Mouse (Mus musculus) stomach, embryonic 14.5 days (tissue): ENCODE results near the gene Fuca2. TPM values are rescaled to one million over a fixed set of nuclear protein-coding genes. Genes with fewer than 3 reads are reported as not detected.
A peak's percentile ranks its signal among the peaks of the same experiment; 100 is the strongest.

Experiments
- ATAC-seq: fragments of 200-750 bp; cut with Nextera tagmentation; 2 replicates; pipeline ENCODE4 v1.8.0; 2017; ENCODE audit warnings: low read depth, moderate TSS enrichment; ENCODE audit not compliant: insufficient number of reproducible peaks, insufficient read depth, low FRiP score
- H3K27ac ChIP-seq: fragments of 300-500 bp; sonication (generic); 2 replicates; pipeline ENCODE4 v1.5.1; 2014; ENCODE audit warnings: mild to moderate bottlenecking, low read length, moderate library complexity, mixed read lengths
- H3K27me3 ChIP-seq: fragments of 300-500 bp; sonication (generic); 2 replicates; pipeline ENCODE4 v1.6.1; 2014; ENCODE audit warnings: low read length, control low read depth, mixed read lengths; ENCODE audit not compliant: control insufficient read depth, insufficient read depth
- H3K36me3 ChIP-seq: fragments of 300-500 bp; sonication (generic); 2 replicates; pipeline ENCODE4 v1.6.1; 2014; ENCODE audit warnings: mild to moderate bottlenecking, control low read depth, low read length, moderate library complexity, mixed read lengths; ENCODE audit not compliant: control insufficient read depth, insufficient read depth
- H3K4me1 ChIP-seq: fragments of 300-500 bp; sonication (generic); 2 replicates; pipeline ENCODE4 v1.6.1; 2014; ENCODE audit warnings: low read length, control low read depth, mixed read lengths; ENCODE audit not compliant: control insufficient read depth, insufficient read depth
- H3K4me2 ChIP-seq: fragments of 300-500 bp; sonication (generic); replicated peaks from 2 replicates; pipeline ENCODE4 v1.6.1; 2014; ENCODE audit warnings: low read depth, low read length, control low read depth
- H3K4me3 ChIP-seq: fragments of 300-500 bp; sonication (generic); 2 replicates; pipeline ENCODE4 v1.5.1; 2014; ENCODE audit warnings: low read depth, low read length, control low read depth
- H3K9ac ChIP-seq: fragments of 300-500 bp; sonication (generic); replicated peaks from 2 replicates; pipeline ENCODE4 v1.6.1; 2014; ENCODE audit warnings: low read depth, mild to moderate bottlenecking, control low read depth, low read length, moderate library complexity, mixed read lengths
- H3K9me3 ChIP-seq: fragments of 300-500 bp; sonication (generic); 2 replicates; pipeline ENCODE4 v1.6.1; 2016; ENCODE audit warnings: low read depth, low read length, control low read depth; ENCODE audit not compliant: control insufficient read depth
- WGBS: fragments of 180-500 bp; shearing (Covaris S2); extraction: QIAGEN DNeasy Blood & Tissue Kit; methylation state at CpG from one replicate; pipeline ENCODE4 v1.1.7; 2014; 5-methylcytosine and 5-hydroxymethylcytosine counted together
- polyA plus RNA-seq: library from polyadenylated mRNA; unstranded; fragments of >200 nt; fragmentation: Nextera tagmentation; extraction: Ambion mirVana; gene quantifications from 2 replicates; pipeline ENCODE4 v1.2.1, GENCODE M21; 2014

Fuca2 gene
- polyA plus RNA-seq, 1 experiment from 2014 or later, result 63.8 TPM

- Histone ChIP-seq H3K9me3 (no peaks in the 10 kb centered on the region), H3K27ac (no peak overlapping the region), H3K4me1 (no peaks in the 10 kb centered on the region), H3K9ac (no peak overlapping the region), H3K4me3 (no peak overlapping the region), H3K27me3 (no peaks in the 10 kb centered on the region), H3K36me3 (peaks cover 19% of the 10 kb centered on the region), H3K4me2 (no peak overlapping the region)
- ATAC-seq, result no peak
- 92% methylated on average over 7 of the region's 7 CpGs for WGBS
Observed at GRCm38 (mm10) chr10:13539769-13540333, 40.5 kb downstream of the Fuca2 start.

DNA sequence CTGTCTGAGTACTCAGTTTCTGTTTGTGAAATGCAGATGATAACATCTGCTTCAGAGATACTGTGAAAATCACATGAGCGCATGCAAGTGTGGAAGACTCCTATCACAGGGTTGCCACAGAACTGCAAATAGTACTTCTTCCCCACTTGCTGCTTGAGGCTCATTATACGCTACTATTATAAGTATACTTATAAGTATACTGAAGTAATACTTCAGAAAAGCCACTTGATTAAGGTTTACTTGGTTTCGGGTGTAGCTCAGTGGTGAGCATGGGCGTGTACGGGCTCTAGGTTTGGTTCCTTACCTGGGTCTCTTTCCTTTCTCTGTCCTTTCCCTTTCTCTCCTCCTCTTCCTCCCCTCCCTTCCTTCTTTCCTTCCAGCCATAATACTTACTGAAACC lies 42.4 kb downstream of the Fuca2 start:
- no peak overlapping the region for H3K4me3 ChIP-seq
- no peak for ATAC-seq
- H3K36me3 ChIP-seq, result peaks cover 17% of the 10 kb centered on the region
- H3K9me3 ChIP-seq, result no peaks in the 10 kb centered on the region
- H3K4me2 ChIP-seq, result no peak overlapping the region
- H3K27ac ChIP-seq, result no peak overlapping the region
- no peaks in the 10 kb centered on the region for H3K4me1 ChIP-seq
- WGBS, result 90% methylated on average over 5 of the region's 5 CpGs
- H3K9ac ChIP-seq, result no peak overlapping the region
- H3K27me3 ChIP-seq, result no peaks in the 10 kb centered on the region

- Histone ChIP-seq H3K27ac (no peak within 1 kb of the TSS; the same call in 1 of the 2 replicates), H3K9ac (peak within 1 kb of the TSS; percentile 56), H3K4me3 (peak within 1 kb of the TSS; percentile 53), H3K4me2 (peak within 1 kb of the TSS; percentile 59), H3K36me3 (no peaks in the 10 kb centered on the region), H3K9me3 (no peaks in the 10 kb centered on the region), H3K4me1 (peaks cover 7% of the 10 kb centered on the region; the same call in 1 of the 2 replicates), H3K27me3 (no peaks in the 10 kb centered on the region)
- peak; percentile 96 for ATAC-seq
- 1% methylated on average over 51 of the region's 51 CpGs for WGBS
Observed at GRCm38 (mm10) chr10:13552646-13553497, 53.5 kb downstream of the Fuca2 start, which contains the start of the genes Adat2 and Pex3. Adat2 (plus strand) TSS chr10:13552894. Pex3 (minus strand) TSS chr10:13553142.

- Histone ChIP-seq H3K9me3 (no peaks in the 10 kb centered on the region), H3K4me1 (peaks cover 7% of the 10 kb centered on the region; the same call in 1 of the 2 replicates), H3K4me3 (peak overlapping the region; percentile 53), H3K27me3 (no peaks in the 10 kb centered on the region), H3K9ac (peak overlapping the region; percentile 56), H3K4me2 (peak overlapping the region; percentile 59), H3K36me3 (no peaks in the 10 kb centered on the region), H3K27ac (no peak overlapping the region)
- peak; percentile 19; the same call in 1 of the 2 replicates for ATAC-seq
- 25% methylated on average over 10 of the region's 10 CpGs for WGBS
Observed at GRCm38 (mm10) chr10:13553498-13553985, 54.2 kb downstream of the Fuca2 start.

GRCm38 (mm10) chr10:13554316-13554715 lies 55.0 kb downstream of the Fuca2 start:
- Histone ChIP-seq H3K4me3 (no peak overlapping the region), H3K4me1 (peaks cover 7% of the 10 kb centered on the region; the same call in 1 of the 2 replicates), H3K36me3 (no peaks in the 10 kb centered on the region), H3K4me2 (no peak overlapping the region), H3K27me3 (no peaks in the 10 kb centered on the region), H3K27ac (no peak overlapping the region), H3K9ac (no peak overlapping the region), H3K9me3 (no peaks in the 10 kb centered on the region)
- WGBS, result 91% methylated on average over 1 of the region's 1 CpGs
- no peak for ATAC-seq

- no peak for ATAC-seq
- no peaks in the 10 kb centered on the region for H3K9me3 ChIP-seq
- H3K4me2 ChIP-seq, result no peak overlapping the region
- H3K4me1 ChIP-seq, result no peaks in the 10 kb centered on the region
- no peaks in the 10 kb centered on the region for H3K27me3 ChIP-seq
- no peak overlapping the region for H3K27ac ChIP-seq
- WGBS, result 88% methylated on average over 13 of the region's 13 CpGs
- no peak overlapping the region for H3K4me3 ChIP-seq
- H3K36me3 ChIP-seq, result peaks cover 5% of the 10 kb centered on the region; the same call in 1 of the 2 replicates
- no peak overlapping the region for H3K9ac ChIP-seq
Observed at GRCm38 (mm10) chr10:13560014-13560674, 60.8 kb downstream of the Fuca2 start.

DNA sequence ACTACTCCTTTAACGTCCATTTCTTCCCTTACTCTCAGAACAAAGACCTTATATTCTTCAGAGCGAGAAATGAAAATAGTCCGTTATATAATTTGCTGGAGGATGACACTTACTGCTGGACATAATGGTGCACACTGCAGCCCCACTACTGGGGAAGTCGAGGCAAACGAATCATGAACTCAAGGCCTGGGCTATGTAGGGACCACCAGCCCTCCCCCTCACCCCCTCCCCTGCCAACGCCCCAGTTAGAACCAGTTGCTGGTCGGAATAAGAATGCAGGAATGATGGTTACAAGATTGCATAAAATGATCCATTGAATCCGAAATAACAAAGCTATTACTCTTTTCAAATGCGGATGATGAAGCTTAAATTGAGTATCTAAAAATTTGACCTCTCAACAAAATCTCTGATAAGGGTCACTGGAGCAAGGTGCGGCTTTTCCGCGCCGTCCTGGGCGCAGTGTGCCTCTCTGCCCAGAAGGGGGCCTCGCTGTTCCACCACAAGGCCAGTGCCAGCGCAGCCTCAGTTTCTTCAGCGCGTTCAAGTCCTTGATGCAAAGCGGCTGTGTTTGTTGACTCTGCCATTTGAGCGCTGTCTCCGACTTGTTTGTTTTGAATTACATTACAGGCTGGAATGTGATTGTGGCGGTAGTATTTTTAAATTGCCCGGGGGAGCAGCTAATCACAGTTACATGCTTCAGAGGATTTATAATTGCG lies 65.2 kb downstream of the Fuca2 start:
- Histone ChIP-seq H3K4me1 (no peaks in the 10 kb centered on the region), H3K27me3 (no peaks in the 10 kb centered on the region), H3K4me3 (peak overlapping the region; percentile 7; the same call in 1 of the 2 replicates), H3K9ac (no peak overlapping the region), H3K36me3 (peaks cover 5% of the 10 kb centered on the region; the same call in 1 of the 2 replicates), H3K4me2 (peak overlapping the region; percentile 41), H3K9me3 (no peaks in the 10 kb centered on the region), H3K27ac (no peak overlapping the region)
- WGBS, result 26% methylated on average over 24 of the region's 24 CpGs
- ATAC-seq, result no peak

DNA sequence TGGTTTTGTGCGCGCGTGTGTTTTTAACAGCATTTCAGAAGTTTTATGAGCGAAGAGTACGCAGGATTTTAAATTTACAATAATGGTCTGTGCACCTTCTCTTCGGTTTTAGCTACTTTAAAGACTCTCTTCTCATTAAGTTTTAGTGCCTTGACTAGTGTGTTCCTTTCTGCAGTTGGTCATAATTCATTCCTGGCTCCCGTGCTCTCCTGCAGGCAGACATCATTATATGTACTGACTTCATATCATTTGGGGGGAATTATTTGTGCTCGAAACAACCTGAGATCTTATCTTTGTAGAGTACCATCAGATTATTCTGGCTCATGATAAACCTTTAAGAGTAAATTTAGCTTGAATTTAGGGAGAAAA lies 65.7 kb downstream of the Fuca2 start:
- 49% methylated on average over 8 of the region's 8 CpGs for WGBS
- Histone ChIP-seq H3K4me3 (peak overlapping the region; percentile 7; the same call in 1 of the 2 replicates), H3K36me3 (peaks cover 5% of the 10 kb centered on the region; the same call in 1 of the 2 replicates), H3K27ac (no peak overlapping the region), H3K4me2 (peak overlapping the region; percentile 41), H3K9me3 (no peaks in the 10 kb centered on the region), H3K4me1 (no peaks in the 10 kb centered on the region), H3K9ac (no peak overlapping the region), H3K27me3 (no peaks in the 10 kb centered on the region)
- no peak for ATAC-seq
